Mouse (Mus musculus) regulatory T cell (primary cell): ENCODE measurements around the gene Cd68.
"Not testable (repeated sequence)": the region's sequence is repeated elsewhere in the genome, so short reads cannot be mapped to it uniquely, and the experiment has no call there.

Experiments
- in situ Hi-C: fragments of 300-600 bp; cut with MboI, MseI; formaldehyde crosslinking; loops from one replicate; pipeline ENCODE4 v1.15.1; 2025; ENCODE audit warnings: high pct_unique_total_duplicates

Cd68 gene

DNA sequence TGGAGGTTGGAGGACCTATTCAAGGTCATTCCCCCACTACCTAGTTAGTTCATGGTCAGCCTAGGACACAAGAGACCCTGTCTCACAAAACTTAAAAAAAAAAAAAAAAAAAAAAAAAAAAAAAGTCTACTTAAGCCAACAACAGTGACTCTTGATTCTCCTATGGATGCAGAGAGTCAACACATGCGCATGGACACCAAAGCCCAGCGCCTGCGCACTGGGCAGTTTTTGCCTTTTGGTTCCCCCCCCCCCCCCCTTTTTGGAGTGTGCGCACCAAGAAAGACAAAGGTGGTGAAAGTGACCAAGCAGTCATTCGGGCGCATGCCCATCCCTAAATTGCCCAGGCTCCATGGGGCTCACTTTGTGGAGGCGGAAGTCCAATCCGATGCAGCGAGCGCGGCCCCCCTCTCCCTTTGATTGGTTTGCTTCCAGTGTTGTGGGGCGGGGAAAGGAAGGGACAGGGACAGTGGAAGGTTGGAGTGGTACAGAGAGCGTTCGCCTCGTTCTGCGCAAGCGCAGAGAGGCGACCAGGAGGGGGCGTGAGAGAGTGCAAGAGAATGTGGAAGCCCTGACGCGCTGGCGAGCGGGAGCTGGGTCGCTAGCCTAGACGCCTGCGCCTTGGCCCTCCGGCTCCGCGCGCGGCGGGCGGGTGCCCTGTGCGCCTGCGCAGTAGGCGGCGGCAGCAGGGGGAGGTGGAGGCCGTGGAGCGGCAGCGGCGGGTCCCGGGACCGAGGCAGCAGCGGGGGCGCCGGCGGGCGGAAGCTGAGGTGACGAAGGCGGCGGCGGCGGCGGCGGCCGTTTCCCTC is 33.5 kb downstream of the Cd68 start, which contains the start of gene Fxr2:
TSS of gene Fxr2 (plus strand) at position 707 of the 806 bp plus-strand sequence.
- in situ Hi-C loops = no loop called here

DNA sequence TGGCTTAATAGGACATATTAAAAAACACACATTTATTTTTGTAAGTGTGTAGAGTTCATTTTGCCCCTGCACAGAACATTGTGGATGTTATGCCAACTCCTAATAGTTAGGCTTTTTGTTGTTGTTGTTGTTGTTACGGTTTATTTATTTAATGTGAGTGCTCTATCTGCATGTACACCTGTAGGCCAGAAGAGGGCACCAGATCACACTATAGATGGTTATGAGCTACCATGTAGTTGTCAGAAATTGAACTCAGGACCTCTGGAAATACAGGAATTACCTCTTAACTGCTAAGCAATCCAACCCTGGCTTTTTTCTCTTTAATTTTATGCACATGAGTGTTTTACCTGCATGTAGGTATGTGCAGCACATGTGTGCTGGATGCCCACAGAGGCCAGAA is 36.2 kb downstream of the Cd68 start:
- in situ Hi-C loops = no loop called here

DNA sequence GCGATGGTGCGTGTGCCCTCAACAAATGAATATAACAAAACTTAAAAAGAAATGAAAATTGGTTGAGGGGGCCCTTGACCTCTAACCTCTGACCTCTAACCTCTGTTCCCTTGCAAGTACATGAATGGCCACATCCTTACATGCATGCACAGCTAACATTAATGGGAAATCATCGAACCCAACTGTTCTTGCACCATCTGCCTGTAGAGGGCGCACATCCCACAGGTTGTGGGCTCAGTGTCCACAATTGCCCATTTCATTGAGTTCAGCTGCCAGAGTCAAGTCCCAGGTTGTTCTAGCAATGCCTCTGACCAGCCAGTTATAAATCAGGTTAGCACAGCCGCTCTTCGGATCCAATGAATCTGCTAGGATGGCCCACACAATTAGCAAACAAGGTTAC is 37.7 kb downstream of the Cd68 start:
- in situ Hi-C loops = no loop called here

GRCm38 (mm10) chr11:69624339-69624738 is 41.6 kb downstream of the Cd68 start:
- in situ Hi-C loops = not testable (repeated sequence)

DNA sequence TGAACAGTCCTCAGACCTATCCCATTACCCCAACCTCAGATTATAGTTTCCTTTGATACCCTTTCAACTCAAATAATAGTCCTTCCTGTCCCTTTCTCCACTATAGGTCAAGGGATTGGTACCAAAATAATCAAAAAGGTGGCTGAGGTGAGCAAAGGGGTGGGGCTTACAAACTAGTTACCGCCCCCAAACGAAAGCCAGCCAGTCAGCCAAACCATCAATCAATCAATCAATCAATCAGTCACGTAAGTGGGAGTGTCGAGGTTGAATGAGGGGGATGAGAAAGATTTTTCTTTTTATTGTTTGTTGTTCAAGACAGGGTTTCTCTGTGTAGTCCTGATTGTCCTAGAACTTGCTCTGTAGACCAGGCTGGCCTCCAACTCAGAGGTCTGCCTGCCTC is 42.9 kb downstream of the Cd68 start:
- in situ Hi-C loops = no loop called here

DNA sequence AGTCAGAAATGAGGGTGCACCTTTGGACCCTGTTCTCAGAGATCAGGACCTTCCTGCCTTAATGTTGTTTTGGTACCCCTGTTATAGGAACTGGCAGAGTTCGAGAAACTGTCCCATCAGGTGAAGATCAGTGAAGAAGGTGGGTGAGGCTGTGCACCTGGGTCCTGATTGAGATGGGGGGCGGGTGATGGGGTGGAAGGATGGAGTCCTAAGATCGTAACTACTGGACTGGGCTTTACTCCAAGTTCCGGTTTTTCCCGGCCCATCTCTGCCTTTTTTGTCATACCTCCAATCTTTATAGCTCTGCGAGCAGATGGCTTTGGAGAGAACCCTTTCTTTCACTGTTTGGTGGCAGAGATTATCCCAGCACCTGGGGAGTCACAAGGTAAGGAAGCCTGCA is 43.5 kb downstream of the Cd68 start:
- in situ Hi-C loops = no loop called here

- in situ Hi-C loops = no loop called here
Observed at GRCm38 (mm10) chr11:69621571-69622268, 44.2 kb downstream of the Cd68 start, which contains the start of gene Sat2. TSS of gene Sat2 (plus strand) at chr11:69622024.

DNA sequence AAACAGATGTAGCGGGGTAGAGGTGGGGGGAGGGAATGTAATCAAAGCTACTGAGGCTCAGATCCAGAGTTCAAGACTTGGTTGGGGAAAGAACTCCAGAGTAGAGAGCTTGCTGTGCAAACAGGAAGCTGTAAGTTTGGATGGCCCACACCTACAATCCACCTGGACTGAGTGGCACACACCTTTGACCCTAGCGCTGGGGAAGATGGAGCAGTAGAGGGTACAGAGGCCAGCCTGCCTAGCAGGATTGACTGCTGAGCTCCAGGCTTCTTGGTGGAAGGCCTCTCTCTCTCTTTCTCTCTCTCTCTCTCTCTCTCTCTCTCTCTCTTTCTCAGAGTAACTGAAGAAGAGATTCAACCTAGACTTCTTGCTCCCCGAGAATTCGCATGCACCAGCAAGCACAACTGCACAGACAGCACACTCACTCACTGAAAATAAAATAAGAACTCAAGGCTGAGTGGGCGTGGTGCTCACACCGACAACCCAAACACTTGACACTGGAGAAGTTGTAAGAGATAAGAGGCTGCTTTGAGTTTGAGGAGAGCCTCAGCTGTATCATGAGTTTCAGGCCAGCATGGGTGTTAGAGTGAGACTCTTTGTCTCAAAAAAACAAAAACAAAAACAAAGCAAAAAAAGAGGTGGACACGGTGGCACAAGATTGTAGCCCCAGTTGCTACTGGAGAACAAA is 45.4 kb downstream of the Cd68 start:
- in situ Hi-C loops = no loop called here

DNA sequence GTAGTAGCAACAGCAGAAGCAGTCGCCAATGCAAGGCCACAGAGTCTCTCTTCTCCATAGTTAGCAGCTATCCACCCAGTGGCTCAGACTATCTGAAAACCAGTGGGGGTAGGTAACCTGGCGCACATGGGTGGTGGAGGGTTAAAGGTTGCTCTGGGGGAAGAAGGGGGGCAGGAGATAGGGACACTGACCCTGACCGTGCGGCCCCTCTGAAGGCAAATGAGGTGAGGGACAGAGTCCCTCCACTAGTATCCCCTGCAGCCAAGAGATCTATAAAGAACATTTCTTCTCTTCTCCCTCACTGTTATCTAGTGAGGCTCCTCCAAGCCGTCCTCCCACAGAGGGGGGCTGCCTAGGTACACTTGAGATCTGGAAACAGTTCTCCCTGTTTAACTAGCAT is 48.1 kb downstream of the Cd68 start, which contains the start of gene Shbg:
TSS of gene Shbg (minus strand) at position 101 of the 400 bp plus-strand sequence.
- in situ Hi-C loops = no loop called here

DNA sequence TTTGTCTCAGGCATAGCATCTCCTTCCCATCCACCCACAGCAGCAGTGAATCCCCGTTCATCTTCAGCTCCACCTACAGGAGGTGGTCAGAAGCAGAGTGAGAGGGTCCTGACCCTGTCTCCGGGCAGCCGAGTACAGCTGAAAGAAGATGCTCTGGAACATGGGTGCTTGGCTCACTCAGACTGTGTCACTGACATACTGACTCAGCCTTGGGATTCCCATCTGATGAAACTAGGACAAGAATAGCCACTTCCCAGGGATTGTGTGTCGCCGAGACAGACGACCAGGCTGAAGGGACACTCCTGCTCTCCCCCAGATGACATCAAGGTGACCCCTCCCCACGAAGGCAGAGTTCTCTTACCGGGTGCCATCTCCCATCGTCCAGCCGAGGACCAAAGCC is 49.2 kb downstream of the Cd68 start:
- in situ Hi-C loops = no loop called here

- in situ Hi-C loops = not testable (repeated sequence)
Observed at GRCm38 (mm10) chr11:69614257-69614588, 51.7 kb downstream of the Cd68 start.
